Mouse (Mus musculus) ES-E14 (cell line): ENCODE measurements around the gene Gm28035.

Experiments
- CHD2 ChIP-seq: IDR thresholded peaks from 2 replicates; pipeline ENCODE4 v1.6.1; 2014; ENCODE audit warnings: mild to moderate bottlenecking, low read depth, low read length, inconsistent platforms
- HCFC1 ChIP-seq: IDR thresholded peaks from 2 replicates; pipeline ENCODE4 v1.6.1; 2012; ENCODE audit warnings: low read length, inconsistent platforms, borderline replicate concordance; ENCODE audit not compliant: insufficient read depth
- ZC3H11A ChIP-seq: IDR thresholded peaks from 2 replicates; pipeline ENCODE4 v1.6.1; 2012; ENCODE audit warnings: low read depth, mild to moderate bottlenecking, inconsistent platforms, low read length, borderline replicate concordance
- ZNF384 ChIP-seq: IDR thresholded peaks from 2 replicates; pipeline ENCODE4 v1.6.1; 2012; ENCODE audit warnings: low read depth, low read length, inconsistent platforms

- TF ChIP-seq CHD2, result no peak
- TF ChIP-seq ZNF384, result no peak
- no peak for TF ChIP-seq ZC3H11A
- no peak for TF ChIP-seq HCFC1
Measured at GRCm38 (mm10) chr2:30238906-30239465, 1.4 kb upstream of the Gm28035 start.
